Mouse (Mus musculus) hindlimb bud, embryonic 11.5 days (tissue): ENCODE results near the gene Cuzd1.

ENCODE experiments used
- DNase-seq: peaks from one replicate; pipeline ENCODE4 v3.0.0-alpha.2; 2012; ENCODE audit warnings: low read depth, low spot score; ENCODE audit errors: extremely low spot score

Cuzd1 gene

GRCm38 (mm10) chr7:131260946-131261345 is 61.1 kb downstream of the Cuzd1 start:
- no peak for DNase-seq
